Mouse (Mus musculus): ENCODE measurements around the gene Zbtb32.

The Zbtb32 gene

GRCm38 (mm10) chr7:30600651-30601050 is 1.9 kb upstream of the Zbtb32 start:
- no peak for DNase-seq (ENCODE audit: low read depth, low spot score)

- peak; percentile 88 for DNase-seq (ENCODE audit: low read depth, low spot score)
Observed at GRCm38 (mm10) chr7:30599933-30600353, 1.2 kb upstream of the Zbtb32 start.

DNA sequence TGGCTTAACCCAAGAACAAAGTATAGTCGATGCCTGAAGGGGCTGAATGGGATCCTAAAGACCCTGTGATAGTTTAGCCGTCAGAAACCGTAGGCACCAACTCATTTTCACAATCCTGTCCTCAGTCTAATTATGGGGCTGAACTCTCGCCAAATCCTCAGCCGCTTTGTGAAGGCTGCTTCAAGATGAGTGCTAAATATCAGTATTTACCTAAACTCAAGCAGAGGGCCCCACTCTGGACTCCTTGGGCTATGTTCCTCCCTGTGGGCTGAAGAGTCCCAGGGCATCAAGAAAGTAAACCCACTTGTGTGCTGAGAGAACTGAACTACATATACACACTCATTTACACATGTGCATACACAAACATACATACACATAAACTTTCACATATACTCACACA is 1.9 kb downstream of the Zbtb32 start:
- no peak for DNase-seq (ENCODE audit: low read depth, low spot score)

DNA sequence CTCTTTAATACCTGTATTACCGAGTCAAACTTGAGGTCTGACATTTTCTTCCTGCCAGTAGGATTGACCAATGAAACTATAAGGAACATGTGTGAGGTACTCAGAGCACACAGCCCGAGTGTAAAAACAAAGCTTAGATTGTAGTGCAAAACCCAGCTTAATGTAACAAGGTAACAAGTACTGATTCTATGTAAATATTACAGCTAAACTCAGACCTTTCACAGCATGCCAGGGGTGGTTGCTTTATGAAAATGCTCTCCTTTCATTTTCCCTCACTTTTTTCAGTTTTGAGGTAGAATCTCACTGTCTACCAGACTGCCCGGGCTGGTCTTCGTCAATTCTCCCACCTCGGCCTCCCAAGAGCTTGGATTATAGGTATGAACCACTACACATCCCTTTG is 2.6 kb downstream of the Zbtb32 start:
- no peak for DNase-seq (ENCODE audit: low read depth, low spot score)

GRCm38 (mm10) chr7:30594510-30595024 is 4.1 kb downstream of the Zbtb32 start:
- no peak for DNase-seq (ENCODE audit: low read depth, low spot score)

DNA sequence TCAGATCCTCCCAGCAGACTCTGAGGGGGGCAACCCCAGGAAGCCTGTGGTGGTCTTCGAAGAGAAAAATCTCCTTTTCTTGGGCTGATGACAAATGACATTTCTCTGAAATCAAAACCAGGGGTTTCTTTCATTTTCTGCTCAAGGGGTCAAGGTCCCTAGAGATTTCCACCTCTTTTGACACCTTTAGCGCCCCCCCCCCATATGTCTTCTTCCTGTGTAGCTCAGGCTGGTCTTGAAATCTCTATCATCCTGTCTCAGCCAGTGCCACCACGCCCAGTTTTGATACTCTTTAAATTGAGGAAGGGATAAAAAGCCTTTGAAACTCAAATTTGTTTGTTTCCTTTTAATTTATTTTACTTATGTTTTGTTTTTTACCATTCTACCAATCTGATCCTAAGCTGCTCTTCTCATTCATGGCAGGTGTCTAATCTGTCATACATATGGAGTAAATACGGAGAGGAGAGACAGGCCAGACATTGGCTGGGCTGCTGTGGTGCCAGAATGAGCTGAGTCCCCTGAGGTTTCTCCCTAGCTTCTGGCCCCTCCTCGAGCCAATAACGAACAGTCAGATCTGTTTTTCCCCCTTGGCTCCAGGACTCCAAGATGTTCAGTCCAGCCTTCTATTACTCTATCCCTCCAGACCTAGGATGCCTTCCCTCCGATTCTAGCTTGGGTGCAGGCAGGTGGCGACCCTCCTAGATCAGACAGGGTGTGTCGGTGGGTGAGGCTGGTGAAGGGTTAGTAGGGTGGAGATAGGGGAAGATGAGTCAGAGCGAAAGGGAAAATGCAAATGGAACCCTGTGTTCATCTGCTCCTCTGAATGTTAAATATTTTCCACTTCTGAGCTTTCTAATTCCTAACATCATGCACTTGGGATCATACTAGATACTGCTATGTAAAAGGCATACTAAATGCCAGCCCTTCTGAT is 4.9 kb downstream of the Zbtb32 start:
- DNase-seq (ENCODE audit: low read depth, low spot score), result no peak

GRCm38 (mm10) chr7:30592772-30593423 is 5.8 kb downstream of the Zbtb32 start:
- no peak for DNase-seq (ENCODE audit: low read depth, low spot score)

DNA sequence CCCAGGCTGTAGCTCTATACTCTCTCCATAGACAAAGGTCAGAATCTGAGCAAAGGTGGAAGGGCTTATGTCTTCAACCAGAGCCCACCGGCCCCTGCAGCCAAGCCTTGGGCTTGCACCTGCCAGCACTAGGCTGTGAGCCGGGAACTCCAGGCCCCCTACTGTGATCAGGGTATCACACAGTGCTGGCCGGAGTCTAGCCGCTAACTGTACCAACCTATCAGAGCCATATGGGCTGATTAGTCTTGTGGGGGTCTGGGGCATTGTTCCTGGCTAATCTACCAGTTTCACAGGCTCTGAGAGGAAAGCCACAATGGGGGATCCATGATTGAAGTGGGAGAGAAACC is 7.1 kb downstream of the Zbtb32 start:
- DNase-seq (ENCODE audit: low read depth, low spot score), result no peak

DNA sequence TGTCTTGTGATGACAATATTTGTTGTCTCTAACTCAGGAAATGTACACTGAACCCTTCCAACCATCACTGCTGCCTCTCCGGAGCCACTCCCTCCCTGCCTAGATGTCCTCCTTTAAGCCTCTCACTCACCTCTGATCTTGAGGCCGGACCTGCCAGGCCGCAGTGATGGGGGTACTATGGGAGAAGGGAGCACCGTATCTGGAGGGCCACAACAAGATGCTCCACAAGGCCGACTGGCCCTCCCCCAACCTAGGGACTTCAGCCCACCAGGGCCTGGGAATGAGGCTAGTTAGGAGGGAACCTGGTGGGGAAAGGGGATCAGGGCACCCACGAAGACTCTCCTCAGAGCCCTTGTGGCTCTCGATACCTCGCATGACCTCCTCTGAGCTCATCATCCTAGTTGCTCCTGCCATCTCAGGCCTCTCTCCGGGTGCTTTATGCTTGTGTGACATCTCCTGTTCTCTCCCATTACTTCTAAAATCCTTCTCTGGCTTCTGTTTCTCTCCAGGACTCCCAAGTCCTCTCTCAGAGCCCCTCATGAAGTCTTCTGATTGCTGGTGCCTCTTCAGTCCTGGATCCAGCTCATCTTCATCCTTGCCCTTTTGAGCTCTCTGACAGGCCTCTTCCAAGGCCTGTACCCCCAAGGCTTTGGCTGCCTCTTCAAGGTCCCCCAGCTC is 7.6 kb downstream of the Zbtb32 start:
- no peak for DNase-seq (ENCODE audit: low read depth, low spot score)

- peak; percentile 89 for DNase-seq (ENCODE audit: low read depth, low spot score)
Observed at GRCm38 (mm10) chr7:30589435-30590301, 9.0 kb downstream of the Zbtb32 start.

DNA sequence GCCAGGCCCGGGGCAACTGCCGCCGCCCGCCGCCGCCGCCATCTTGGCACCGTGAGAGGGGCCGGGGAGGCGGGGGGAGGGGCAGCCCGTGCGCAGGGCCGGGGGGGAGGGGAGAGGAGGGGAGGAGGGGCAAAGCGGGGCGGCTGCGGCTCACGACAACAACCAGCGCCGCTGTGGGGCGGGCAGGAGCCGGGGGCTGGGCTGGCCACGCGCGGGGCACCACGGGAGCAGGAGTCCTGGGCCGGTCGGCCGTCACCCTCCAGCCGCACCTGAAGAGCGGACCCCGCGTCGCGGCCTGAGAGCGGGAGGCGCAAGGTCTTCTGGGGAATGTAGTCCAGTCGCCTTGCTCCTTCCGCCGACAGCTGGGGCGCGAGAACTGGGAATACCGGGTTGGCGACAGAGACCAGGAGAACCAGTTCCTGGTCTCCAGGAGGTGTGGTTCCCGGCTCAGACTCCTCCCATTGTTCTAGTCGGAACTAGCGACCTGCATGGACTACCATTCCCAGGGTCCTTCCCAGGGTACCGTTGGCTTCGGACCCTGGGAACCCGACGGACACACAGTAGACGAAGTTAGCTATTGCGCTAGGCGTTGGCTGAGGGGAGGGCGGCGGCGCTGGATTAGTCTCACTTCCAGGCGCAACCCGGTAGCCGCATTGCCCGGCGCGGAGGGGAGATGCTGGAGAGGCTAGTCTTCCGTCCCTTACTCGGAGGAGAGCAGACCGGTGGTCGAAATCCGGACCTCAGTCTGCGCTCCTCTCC is 9.9 kb downstream of the Zbtb32 start, which contains the start of gene Kmt2b:
Kmt2b (minus strand) TSS at position 51 of the 759 bp plus-strand sequence.
- DNase-seq (ENCODE audit: low read depth, low spot score), result peak; percentile 98

GRCm38 (mm10) chr7:30587842-30588667 is 10.7 kb downstream of the Zbtb32 start:
- DNase-seq (ENCODE audit: low read depth, low spot score), result no peak

DNA sequence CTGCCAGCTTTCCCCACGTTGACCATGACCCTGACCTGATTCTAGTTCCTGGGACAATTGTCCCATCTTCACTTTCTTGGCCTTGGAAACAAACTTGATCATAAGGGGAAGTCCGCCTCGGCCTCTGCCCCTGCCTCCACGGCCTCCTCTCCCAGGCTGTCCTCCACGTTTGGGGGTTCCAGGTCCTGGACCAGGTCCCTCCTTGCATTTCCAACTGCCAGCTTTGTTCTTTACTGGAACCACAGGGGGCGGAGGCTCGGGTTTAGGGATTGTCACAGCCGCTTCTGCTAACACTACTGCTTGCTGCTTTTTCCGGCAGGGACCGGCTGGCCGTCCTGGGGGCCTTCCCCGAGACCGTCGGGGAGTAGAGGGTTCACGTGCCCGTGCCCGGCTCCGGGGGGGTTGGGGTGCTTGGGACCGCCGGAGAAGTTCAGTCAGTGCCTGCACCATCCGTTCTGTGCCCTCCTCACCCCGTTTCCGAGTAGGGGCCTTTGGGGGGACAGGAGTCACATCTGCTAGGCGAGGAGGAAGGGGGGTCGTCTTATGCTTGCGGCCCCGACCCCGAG is 12.2 kb downstream of the Zbtb32 start:
- DNase-seq (ENCODE audit: low read depth, low spot score), result no peak

- DNase-seq (ENCODE audit: low read depth, low spot score), result no peak
Observed at GRCm38 (mm10) chr7:30585170-30585569, 13.5 kb downstream of the Zbtb32 start.

GRCm38 (mm10) chr7:30584339-30584738 is 14.4 kb downstream of the Zbtb32 start:
- DNase-seq (ENCODE audit: low read depth, low spot score), result no peak

- no peak for DNase-seq (ENCODE audit: low read depth, low spot score)
Observed at GRCm38 (mm10) chr7:30581547-30581946, 17.2 kb downstream of the Zbtb32 start.

- no peak for DNase-seq (ENCODE audit: low read depth, low spot score)
Observed at GRCm38 (mm10) chr7:30579950-30580349, 18.8 kb downstream of the Zbtb32 start.

DNA sequence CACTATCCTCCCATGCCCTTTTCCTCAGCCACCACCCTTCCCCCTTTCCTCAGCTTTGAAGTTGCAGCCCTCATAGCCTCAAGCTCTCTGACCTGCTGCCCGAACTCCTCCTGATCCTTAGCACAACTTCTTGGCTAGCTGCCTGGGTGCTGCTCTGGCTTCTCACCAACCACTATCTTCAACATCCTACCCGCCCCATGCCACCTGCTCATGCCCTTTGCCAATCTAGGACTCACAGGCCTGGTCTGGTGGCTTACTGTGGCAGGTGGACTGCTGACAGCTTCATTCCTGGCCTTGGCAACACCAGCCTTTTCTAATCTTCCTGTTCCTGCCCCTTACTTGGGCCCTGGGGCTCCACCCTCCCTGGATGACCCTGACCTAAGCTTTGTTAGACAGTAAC is 25.7 kb downstream of the Zbtb32 start:
- no peak for DNase-seq (ENCODE audit: low read depth, low spot score)

DNA sequence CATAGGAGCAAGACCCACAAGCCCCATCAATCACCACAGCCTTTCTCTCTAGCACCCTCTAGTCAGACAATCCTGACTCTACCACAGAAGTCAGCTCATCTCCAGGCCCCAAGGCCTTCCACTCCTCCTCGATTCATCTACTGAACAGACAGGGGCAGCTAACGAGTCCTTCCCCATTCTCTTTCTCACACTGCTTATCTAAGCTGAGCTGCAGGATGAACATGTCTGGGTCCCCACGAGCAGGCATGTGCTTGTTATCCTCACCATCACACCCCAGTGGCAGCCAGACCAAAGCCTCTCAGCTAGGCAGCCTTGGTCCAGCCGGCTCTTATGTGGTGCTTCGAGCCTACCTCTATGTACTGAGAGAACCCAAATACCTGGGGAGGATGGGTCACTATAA is 26.3 kb downstream of the Zbtb32 start:
- DNase-seq (ENCODE audit: low read depth, low spot score), result no peak
